Mouse (Mus musculus): ENCODE data around the gene Tubb1.

Gene Tubb1

DNA sequence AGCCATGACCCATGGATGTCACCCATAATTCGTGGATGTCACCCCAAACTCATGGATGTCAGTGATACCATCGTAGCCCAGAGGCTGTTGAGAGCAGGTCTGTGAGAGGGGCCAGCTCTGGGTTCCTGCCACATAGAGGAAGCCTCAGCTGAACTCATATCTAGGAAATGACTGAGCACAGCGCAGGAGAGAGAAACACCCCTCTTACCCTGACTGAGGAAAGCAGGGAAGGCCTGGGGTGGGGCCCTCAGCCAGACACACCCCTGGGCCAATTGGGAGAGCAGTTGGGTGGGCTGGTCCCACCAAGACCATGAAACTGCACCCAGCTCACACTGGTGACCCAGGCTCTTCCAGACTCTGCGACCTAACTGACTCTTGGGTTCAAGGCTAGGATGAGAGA lies at the start of gene Tubb1:
Gene Tubb1 (plus strand): TSS at position 343 of the 400 bp plus-strand sequence.
- DNase-seq, result no peak

DNA sequence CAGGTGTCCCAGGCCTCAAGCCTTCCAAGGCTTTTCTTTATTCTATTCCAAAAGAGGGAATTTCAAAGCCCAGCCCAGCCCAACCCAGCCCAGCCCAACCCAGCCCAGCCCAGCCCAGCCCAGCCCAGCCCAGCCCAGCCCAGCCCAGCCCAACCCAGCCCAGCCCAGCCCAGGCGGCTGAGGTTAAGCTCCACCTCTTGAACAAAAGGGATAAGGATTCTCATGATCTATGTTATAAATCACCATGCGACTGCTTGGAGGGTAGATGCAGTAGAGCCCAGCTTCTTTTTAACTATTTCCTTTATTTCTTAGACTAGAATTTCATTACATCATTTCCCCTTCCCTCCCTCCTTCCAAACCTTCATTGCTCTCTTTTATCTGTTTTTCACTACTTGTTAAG lies 40.3 kb upstream of the Tubb1 start:
- no peak for DNase-seq

DNA sequence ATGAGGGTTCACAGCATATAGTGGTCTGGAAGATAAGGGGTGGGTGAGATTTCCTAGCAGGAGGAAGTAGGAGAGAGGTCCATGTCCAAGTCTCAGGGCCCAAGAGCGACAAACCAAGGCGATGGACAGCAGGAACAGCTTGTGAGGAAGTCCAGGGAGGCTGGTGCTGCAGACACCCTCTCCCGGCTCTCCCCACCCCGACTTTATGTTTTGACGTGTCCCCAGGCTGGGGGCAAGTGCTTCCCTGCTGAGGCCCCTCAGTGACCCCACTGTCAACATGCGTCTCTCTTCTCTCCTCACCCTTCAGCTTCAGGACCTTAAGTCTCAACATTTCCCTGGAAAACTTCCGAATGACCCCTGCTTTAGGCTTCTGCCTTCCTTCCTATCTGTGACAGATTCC lies 37.4 kb upstream of the Tubb1 start:
- DNase-seq, result no peak

DNA sequence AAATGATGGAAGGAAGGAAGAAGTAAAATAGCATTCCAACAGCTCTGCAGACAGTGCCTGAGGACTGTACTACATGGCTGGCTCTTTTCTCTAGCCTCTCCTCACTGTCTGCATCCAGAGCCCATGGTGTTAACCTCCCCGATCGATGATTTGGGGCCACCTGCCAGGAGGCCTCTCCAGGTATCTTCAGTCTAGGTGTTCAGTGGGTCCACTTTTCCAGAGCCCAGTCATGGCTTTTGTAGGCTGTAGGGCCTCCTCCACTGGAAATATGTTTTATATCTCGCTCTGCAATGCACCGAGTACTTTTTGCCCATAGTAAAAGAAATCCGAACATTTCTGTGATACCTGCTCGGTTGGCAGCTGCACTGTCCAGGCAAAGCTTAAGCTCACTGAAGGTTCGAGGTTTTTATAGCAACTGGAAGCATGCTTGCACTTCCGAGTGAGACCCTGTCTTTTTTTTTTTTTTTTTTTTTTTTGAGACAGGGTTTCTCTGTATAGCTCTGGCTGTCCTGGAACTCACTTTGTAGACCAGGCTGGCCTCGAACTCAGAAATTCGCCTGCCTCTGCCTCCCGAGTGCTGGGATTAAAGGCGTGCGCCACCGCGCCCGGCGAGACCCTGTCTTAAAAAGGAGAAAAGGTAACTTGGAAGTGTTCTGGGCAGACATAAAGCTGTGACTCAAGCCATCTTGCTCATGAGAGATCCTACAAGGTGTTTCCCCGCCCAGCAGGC lies 35.3 kb upstream of the Tubb1 start:
- no peak for DNase-seq

DNA sequence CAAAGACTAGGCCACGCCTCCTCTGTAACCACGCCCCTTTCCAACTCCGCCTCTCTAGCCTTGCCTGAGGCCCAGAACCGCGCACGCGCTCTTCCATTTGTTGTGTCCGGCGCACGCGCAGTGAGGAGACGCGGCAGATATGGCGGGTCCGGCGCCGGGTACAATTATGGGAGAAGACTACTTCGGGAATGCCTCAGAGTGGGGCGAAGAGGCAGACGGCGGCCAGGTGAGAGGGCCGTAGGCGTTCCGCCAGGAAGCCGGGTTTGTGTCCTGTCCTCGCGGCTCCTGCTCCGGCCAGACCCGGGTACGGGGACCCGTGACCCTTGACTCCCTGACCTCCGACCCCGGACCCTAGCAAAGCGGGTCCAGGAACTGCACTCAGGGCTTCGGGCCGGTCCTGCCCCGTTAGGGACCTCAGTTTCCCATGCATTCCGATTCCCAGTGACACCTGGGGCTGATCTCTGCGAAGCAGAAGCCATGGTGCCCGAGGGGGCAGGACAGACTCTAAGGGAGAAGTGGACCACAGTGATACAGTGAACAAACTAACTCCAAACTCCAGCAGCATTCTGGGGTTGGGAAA lies 34.7 kb upstream of the Tubb1 start, which contains the start of gene Nelfcd:
Gene Nelfcd (plus strand): TSS at position 74 of the 580 bp plus-strand sequence.
- DNase-seq, result peak; percentile 96

DNA sequence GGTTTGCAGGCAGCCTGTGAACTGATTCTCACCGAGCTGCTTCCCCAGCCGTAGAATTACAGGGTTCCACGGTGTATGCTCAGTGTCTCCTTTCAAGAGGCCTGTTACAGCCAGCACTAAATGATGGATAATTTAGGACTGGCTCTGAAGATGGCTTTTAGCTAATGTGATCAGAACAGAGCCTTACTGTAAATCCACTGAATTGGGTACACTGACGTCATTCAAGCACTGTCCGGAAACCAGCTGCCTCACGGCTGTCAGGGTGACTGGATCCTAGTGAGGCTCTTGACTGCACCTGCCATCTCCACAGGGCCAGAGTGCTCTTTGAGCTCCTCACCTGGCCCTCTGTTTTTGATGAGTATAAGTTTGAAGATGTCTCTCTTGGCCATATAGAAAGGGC lies 29.4 kb upstream of the Tubb1 start:
- DNase-seq, result no peak

DNA sequence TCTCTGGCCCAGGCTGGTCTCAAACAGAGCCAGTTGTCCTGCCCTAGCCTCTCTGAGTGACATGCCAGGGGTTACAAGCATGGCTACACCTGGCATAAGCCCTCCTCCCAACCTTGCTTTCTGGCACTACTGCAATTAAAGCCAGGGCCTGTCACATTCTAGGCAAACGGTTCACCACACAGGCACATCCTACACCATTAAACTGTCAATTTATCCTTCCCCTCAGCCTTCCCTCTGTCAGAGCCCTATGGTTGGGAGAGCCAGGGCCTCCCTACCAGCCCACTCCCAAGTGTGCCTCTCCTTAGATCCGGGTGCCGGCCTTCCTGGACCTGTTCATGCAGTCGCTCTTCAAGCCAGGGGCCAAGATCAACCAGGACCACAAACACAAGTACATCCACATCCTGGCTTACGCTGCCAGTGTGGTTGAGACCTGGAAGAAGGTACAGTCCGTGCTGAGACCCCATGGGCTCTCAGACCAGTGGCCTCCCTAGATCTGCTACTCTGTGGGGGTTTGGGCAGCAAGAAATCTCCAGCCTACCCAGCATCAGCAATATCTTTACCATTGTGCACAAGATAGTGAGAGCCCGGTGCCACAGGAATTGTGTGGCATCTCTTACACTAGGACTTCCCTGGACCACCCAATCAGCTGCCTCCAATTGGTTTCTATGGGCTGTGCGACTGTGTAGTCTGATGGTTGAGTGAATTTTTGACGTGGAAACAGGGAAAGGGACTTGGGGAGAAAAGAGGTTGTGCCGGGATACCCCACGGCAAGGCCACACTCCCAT lies 26.0 kb upstream of the Tubb1 start:
- DNase-seq, result no peak

DNA sequence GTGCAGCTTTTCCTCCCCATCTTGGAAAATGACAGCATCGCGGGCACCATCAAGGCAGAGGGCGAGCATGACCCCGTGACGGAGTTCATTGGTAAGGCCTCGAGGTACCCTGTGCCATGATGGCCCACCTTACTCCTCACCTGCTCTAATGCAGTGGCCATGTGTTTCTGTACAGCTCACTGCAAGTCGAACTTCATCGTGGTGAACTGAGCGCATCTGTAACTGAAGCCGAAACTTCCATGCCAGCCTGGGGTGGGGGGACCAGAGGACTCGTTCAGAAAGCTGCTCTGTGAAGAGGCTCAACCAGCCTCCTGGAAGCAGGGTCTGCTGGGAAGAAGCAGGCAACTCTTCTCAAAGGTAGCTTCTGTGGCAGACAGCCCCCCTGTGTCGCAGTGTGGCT lies 23.6 kb upstream of the Tubb1 start:
- no peak for DNase-seq

DNA sequence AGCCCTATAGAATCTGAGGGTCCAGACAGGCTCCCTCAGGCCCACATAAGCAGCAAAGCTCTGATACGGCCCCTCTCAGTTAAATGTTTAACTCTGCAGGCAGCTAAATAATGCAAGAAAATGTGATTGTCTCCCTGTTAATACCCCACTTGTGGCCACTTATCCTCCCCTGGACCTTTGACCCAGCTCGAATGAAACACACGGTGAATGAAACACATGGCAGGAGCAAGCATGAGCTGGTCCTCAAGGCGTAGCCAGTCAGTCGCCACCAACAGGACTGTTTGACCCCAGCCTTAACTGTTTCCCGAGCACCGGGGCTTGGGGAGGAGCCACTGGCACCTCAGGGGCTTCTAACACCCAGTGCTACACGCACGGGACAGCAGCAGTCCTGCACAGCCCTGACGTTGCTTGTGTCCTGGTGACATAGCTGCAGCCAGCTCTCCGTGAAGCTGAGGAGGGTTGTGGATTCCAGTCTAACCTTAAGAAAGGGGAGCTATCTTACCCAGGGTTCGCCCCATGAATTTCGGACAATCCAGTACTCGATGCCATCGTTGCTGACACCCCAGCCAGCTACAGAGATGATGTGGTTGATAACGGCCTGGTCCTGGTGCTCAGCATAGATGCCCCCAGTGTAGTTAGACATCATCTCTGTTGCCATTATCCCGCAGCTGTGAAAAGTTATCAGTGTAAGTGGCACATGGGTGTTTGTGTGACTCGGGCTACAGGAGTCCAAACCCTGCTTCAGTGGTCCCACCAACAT lies 22.2 kb upstream of the Tubb1 start:
- DNase-seq, result no peak

DNA sequence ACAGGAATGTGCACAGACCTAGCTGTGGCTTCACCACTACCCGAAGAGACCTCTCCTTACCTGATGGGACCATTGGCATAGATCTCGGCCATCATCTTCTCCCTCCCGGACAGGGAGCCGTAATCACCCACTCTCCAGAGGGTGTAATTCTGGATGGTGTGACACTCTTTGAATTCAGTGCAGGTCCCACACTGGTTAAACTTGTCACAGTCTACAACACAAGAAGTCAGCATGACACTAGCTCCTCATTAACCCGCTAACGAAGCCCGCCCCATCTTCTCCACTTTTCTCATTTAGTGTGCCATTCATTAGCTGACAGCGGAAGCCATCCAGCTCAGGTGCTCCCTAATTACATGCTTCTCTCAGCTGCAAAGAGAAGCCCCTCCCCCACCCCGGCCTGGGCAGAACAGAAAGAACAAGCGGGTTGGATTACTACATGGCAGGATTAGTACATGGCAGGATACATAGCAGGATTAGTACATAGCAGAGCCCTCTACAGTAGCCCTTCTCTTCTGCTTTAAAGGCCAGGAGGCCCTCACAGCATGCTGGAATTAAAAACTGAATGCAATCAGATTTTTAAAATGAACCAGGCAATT lies 21.4 kb upstream of the Tubb1 start:
- no peak for DNase-seq

DNA sequence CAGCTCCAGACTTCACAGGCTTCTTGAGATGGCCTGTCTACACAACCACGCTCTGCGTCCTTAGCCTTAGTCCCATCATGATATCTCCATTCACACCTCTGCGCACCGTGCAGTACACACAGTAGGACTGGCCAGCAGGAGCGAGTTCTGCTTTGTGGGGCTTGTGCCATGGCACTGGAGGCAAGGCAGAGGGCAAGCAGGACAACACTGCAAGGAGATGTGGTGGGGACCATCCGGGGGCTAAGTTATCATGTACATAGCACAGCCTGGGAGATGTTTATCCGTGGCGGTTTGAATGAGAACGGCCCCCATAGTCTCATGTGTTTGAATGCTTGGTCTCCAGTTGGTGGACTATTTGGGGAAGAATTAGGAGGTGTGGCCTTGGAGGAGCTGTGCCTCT lies 15.6 kb upstream of the Tubb1 start:
- no peak for DNase-seq

DNA sequence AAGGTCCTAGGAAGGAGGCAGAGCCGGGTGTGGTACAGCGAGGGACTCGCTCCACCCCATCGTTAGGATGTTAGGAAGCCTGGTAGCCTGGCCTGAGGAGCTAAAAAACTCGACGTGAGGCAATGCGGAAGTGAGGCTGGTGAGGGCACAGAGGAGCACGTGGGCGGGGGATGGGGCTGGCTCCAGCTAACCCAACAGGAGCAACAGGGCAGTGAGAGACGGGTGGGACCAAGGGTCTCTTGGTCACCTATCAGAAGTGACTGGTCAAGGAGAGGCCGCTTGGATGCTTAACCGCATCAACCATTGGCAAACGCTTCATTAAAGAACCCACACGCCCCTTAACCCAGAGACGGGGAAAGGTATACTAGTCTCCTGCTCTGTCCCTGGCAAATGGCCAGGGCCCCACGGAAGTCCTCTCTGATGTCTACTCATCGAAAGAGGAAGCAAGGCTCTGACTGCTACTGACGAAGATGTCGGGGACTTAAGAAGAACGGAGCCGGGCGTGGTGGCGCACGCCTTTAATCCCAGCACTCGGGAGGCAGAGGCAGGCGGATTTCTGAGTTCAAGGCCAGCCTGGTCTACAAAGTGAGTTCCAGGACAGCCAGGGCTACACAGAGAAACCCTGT lies 14.3 kb upstream of the Tubb1 start:
- DNase-seq, result peak; percentile 33

DNA sequence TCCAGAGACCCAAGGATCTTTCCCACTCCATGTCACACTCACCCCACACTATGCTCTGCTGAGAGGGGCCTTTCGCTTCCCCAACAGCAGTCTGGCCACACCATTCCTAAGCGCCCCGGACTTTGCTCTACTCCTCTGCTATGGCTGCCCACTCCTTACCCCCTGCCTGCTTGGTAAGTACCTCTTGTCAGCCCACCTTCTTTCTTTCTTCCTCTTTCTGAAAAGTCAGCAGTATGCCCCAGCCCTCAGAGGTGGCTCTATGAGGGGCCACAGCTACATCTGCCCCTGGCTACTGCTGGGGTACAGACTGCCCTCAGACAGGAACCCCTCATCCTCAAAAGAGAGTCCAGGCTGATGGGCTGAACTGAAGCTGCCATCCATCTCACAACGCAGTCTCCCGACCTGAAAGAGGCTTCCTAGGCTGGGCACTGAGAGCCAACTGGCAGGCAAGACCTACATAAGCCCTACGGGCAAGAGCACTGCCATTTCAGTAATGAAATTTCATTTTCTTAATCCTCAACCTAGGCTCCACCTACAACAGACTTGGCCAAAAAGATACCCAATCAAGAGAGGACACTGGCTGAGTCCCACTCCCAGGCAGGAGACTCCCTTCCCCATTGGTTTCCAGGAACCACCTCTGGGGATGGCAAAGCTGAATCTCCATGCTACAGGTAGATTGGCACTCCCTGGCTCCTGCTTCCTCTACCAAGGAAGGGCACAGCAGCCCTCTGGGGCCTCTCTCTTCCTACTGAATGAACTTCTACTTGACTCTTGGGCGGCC lies 13.4 kb upstream of the Tubb1 start:
- no peak for DNase-seq

DNA sequence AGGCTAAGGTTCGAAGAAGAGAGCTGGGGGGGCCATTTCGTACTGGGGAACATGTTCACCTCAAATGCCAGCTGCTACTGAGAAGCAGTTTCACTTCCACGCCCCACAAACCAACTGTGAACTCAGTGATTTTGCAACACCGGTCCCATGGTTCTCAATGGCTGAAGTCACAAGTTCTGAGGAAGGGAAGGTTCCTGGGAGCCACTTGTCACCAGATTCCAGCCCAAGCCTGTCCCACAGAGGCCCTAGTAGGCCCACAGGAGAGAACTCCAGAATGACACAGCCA lies 12.9 kb upstream of the Tubb1 start:
- peak; percentile 40 for DNase-seq

DNA sequence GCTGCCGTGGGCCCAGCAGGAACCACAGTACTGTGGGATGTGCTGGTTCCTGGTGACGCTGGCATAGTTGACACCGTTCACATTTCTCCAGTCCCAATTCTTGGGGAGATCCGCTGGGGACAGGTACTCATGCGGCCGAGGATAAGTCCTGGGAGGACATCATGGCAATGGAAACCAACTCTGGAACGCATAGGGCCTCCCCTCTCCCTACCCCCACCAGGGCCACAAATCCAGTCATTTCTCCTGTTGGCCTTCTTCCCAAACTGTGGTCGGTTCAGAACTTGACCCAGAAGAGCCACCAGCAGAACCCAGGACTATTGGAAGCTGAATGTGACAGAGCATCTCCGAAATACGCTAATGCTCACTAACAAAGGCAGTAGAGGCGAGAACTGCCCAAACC lies 12.3 kb upstream of the Tubb1 start:
- no peak for DNase-seq

DNA sequence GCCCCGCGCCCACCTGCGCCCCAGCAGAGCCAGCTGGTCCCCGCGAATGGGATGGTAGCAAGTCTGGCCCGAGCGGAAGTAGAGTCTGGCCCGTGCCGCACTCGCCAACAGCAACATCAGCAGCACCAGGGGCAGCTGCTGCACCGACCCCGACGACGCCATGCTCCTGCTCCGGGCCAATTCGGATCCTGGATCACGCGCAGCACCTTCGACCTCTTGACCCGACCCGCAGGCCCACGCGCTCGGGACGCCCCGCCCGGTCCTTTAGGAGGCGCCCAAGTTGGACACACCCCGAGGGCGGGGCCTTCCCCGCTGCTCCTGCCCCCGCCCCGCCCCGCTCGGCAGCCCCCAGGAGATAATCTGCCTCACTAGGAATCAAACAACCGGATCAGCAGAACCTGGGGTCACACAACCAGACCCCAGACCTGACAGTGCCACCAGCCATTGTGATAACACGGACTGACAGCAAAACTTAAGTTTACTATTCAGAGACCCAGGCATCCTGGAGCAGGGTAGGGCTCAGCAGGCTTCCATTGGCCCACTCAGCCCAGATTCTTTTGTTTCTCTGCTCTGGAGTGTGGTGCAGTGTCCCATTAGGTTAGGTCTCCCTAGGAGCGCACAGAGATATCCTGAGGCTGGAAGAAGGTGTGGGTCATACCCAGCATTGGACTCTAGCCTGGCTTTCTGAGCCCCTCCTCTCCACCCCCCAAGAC lies 11.6 kb upstream of the Tubb1 start, which contains the start of gene Ctsz:
Gene Ctsz (minus strand): TSS at position 303 of the 713 bp plus-strand sequence.
- peak; percentile 76 for DNase-seq

DNA sequence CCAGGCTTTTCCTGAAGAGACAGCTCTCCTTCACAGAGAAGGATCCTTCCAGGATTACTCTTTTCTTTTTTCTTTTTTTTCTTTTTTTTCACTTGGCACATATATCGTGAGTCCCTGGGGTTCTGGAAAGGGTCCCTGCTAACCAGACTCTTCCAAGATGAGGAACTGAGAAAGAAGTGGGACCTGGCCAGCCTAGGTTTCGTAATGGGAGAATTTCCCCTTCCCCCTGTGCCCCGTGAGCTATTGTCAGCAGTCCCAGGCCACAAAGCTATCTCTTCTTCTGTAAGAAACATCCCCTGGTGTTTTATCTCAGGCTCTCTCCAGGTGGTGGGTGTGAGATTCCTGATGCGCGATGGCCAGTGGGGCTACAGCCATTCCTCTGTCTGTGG lies 11.1 kb upstream of the Tubb1 start:
- peak; percentile 12 for DNase-seq

DNA sequence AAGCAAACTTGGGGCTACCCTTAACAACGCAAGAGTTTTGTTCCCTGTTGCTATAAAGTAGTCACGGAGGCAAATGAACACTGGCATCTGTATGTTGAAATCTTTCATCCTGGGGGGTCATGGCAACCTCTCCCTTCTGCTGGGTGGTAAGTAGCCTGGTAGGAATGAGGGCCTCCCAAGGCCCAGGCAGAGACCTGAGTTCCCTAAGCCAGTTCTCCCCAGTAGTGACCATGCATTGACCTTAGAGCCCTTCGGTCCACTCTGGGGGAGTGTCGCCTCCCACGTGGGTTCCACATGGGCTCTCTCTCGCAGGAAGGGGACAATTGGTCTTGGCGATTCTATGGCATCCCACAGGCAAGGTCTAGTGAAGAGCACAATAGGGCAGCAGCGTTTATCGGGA lies 10.5 kb upstream of the Tubb1 start:
- no peak for DNase-seq

DNA sequence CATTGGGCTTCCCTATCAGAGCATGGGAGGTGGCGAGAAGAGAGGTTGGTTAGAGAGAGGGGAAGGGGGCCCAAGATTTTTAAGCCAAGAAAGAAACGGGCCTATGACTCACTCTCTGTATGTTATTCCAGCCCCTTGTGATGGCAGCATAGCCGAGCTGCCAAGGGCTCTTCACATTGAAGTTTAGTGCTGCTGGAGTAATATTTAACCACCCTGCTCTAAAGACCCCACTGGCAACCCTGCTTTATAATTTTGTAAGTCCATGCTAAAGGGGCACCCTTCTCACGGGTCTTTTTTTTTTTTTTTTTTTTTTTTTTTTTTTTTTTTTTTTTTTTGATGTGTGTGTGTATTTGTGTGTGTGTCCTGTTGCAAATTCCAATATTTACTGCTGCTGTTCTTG lies 8.6 kb upstream of the Tubb1 start:
- DNase-seq, result no peak

DNA sequence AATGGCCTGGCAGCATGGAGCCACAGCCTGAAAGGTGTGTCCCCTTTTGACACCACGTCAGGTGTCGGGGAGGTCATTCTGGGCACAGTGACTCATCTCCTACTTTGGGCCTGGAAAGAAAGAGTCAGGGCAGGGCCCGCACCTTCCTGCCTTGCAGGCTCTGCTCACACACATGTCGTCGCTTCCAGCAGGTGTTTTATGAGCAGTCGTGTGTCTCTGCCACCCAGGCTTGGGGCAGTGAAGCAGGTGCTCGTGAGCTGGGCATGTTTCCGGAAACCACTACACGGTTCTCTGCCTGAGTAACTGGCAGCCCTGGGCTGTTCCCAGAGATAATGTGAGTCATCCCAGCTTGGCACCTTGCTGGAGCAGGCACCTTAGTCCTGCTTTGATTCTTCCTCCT lies 8.0 kb upstream of the Tubb1 start:
- no peak for DNase-seq

DNA sequence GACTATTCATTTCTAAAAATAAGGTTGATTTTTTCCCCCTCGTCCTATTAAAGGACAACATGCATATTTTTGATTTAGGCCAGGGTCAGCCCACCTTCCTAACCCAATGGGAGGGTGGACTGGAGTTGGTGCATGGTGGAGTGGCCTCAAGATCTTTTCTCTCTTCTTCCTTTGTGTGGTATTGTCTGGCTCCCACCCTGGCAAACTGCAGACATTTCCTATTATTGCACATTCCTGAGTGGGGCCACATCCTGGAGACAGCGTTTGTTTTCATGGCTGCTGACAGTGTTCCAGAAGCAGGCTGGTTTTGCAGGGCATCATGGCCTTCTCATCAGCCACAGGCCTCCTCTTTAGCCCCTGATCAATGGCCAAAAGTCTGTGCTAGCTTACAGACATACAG lies 7.4 kb upstream of the Tubb1 start:
- no peak for DNase-seq
